Mouse (Mus musculus) limb, embryonic 10.5 days (tissue): ENCODE measurements around the gene Anks6. TPM values are rescaled to one million over a fixed set of nuclear protein-coding genes. Genes with fewer than 3 reads are reported as not detected.
A peak's percentile ranks its signal among the peaks of the same experiment; 100 is the strongest.

Source experiments
- DNase-seq: peaks from one replicate; pipeline ENCODE4 v3.0.0-alpha.2; 2017; ENCODE audit warnings: low spot score
- H3K27ac ChIP-seq: fragments of 300-500 bp; sonication (generic); 2 replicates; pipeline ENCODE4 v1.5.1; 2016; ENCODE audit warnings: mild to moderate bottlenecking
- H3K27me3 ChIP-seq: fragments of 300-500 bp; sonication (generic); 2 replicates; pipeline ENCODE4 v1.6.1; 2016; ENCODE audit warnings: low read depth, mild to moderate bottlenecking; ENCODE audit not compliant: poor library complexity, severe bottlenecking
- H3K36me3 ChIP-seq: fragments of 300-500 bp; sonication (generic); 2 replicates; pipeline ENCODE4 v1.6.1; 2016; ENCODE audit warnings: mild to moderate bottlenecking, moderate library complexity
- H3K4me1 ChIP-seq: fragments of 300-500 bp; sonication (generic); 2 replicates; pipeline ENCODE4 v1.6.1; 2016
- H3K4me3 ChIP-seq: fragments of 300-500 bp; sonication (generic); 2 replicates; pipeline ENCODE4 v1.5.1; 2016; ENCODE audit warnings: mild to moderate bottlenecking, moderate library complexity
- H3K9me3 ChIP-seq: fragments of 300-500 bp; sonication (generic); replicated peaks from 2 replicates; pipeline ENCODE4 v1.6.1; 2016; ENCODE audit warnings: mild to moderate bottlenecking
- WGBS: fragments of 180-500 bp; shearing (Covaris S2); methylation state at CpG from one replicate; pipeline ENCODE4 v1.1.7; 2016; 5-methylcytosine and 5-hydroxymethylcytosine counted together
- polyA plus RNA-seq: library from polyadenylated mRNA; unstranded; fragments of >200 nt; fragmentation: Nextera tagmentation; extraction: Ambion mirVana; gene quantifications from 2 replicates; pipeline ENCODE4 v1.2.1, GENCODE M21; 2016

Anks6 gene
- polyA plus RNA-seq, 1 experiment from 2014 or later, result 4.4 TPM

DNA sequence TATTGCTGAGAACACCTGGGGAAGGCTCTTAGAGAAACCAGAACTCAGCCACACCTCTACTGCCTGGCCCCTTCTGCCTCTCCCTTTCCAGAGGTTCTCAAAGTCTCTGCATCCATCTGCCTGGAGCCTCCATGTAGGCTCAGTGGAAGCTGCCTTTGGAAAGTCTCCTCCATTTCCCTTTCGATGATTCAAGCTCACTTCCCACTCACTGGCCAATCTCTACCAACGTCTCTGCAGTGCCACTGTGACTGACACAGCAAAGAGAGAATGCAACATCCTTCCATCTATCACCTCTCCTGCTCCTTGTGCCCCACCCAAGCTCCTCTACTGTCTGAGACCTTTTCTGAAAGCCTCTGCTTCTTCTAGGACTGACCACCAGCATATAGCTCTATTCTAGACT is 59.3 kb downstream of the Anks6 start:
- Histone ChIP-seq H3K27me3 (peaks cover 27% of the 10 kb centered on the region), H3K36me3 (no peaks in the 10 kb centered on the region), H3K4me1 (no peaks in the 10 kb centered on the region), H3K9me3 (no peaks in the 10 kb centered on the region), H3K27ac (no peak overlapping the region), H3K4me3 (no peak overlapping the region)
- DNase-seq, result no peak
- 84% methylated on average over 2 of the region's 2 CpGs for WGBS

DNA sequence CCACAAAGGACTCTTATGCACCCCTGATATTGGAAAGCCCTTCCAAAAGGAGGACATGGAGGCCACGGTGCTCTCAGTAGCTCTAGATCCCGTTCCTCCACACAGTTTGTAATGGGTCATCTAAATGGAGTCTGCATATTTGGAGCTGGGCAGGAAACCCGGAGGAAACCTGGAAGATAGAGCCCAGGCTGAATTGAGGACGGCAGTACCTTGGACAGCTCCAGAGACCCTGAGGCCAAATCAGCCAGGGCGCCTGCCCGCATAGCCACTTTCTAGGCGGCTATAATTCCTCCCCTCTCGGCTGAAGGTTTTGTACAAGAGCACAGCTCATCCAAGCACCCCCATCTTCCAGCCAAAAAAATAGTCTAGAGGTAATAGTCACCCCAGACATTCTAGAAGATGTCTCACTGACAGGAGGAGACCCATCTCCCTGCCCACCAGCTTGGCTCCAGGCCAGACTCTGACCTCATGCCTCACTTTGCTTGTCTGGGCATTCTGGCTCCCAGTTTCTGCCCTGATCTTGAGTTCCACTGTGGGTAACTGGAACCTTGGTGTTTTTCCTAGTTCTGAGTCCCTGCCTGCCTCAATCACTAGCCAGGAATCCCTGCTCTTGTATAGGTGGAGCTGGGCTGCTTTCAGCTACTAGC is 64.3 kb downstream of the Anks6 start:
- Histone ChIP-seq H3K27me3 (peaks cover 73% of the 10 kb centered on the region), H3K4me3 (no peak overlapping the region), H3K9me3 (no peaks in the 10 kb centered on the region), H3K27ac (no peak overlapping the region), H3K4me1 (peaks cover 17% of the 10 kb centered on the region), H3K36me3 (no peaks in the 10 kb centered on the region)
- peak; percentile 84 for DNase-seq
- WGBS, result 9% methylated on average over 8 of the region's 8 CpGs

DNA sequence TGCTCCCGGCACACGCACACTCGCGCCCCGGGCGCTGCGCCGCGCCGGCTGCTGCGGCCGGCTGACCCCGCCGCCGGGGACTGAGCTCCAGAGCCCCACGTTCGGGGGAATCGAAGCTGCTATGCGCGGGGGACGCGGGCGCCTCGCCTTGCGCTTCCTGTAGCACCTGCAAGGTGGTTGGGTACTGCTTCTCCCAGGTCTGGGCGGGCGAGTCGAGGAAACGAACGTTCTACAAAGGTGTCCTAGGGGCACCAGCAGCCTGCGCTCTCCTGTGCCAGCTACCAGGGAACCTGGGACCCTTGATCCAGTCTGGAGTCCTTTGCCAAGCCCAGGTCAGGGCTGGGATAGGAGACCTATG is 65.3 kb downstream of the Anks6 start:
- no peak for DNase-seq
- H3K36me3 ChIP-seq, result no peaks in the 10 kb centered on the region
- peak overlapping the region; percentile 58 for H3K4me3 ChIP-seq
- peaks cover 75% of the 10 kb centered on the region for H3K27me3 ChIP-seq
- no peak overlapping the region for H3K27ac ChIP-seq
- H3K4me1 ChIP-seq, result peaks cover 17% of the 10 kb centered on the region
- no peaks in the 10 kb centered on the region for H3K9me3 ChIP-seq
- under 1% methylated on average over 31 of the region's 31 CpGs for WGBS

DNA sequence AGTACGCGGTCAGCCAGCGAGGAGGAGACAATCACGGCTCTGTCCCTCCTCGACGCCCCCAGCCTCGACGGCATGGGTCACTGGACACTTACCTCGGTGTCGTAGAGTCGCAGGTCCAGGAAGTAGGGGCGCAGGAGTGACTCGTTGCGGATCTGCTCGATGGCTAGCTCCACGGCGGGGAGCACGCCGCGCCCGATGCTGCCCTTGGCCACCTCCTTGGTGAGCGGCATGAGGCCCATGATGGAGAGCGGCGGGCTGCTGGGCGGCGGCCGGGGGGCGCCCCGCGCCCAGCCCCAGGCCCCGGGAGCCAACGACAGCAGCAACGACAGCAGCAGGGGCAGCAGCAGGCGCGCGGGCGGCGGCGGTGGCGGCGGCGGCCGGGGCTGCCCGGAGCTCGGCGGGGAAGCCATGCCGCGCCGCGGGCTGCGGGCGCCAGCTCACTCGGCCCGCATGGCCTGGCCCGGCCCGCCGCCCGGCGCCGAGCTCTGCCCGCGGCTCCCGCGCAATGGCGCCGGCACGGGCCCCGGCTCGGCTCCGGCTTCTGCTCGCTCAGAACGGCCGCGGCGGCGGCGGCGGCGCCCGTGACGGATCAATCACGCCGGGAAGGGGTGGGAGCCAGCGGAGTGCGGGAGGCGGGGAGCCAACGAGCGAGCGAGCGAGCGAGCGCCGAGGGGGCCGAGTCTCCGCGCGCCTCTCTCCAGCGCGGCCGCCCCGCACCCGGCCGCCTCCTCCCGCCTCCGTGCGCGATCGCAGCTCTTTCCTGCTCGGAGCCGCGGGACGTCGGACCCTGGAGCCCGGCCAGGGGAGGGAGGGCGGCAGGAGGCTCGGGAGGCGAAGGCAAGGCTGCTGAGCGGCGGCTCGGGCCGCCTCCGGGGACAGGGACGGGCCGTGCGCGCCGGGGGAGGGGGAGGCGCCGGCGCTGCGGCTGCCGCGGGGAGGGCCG is 65.9 kb downstream of the Anks6 start, which contains the start of gene Gabbr2:
TSS of gene Gabbr2 (minus strand) at position 858 of the 943 bp plus-strand sequence.
- Histone ChIP-seq H3K27me3 (peaks cover 78% of the 10 kb centered on the region), H3K4me3 (peak within 1 kb of the TSS; percentile 58), H3K9me3 (no peaks in the 10 kb centered on the region), H3K27ac (no peak within 1 kb of the TSS), H3K4me1 (peaks cover 17% of the 10 kb centered on the region), H3K36me3 (no peaks in the 10 kb centered on the region)
- 6% methylated on average over 127 of the region's 134 CpGs for WGBS
- peak; percentile 41 for DNase-seq

DNA sequence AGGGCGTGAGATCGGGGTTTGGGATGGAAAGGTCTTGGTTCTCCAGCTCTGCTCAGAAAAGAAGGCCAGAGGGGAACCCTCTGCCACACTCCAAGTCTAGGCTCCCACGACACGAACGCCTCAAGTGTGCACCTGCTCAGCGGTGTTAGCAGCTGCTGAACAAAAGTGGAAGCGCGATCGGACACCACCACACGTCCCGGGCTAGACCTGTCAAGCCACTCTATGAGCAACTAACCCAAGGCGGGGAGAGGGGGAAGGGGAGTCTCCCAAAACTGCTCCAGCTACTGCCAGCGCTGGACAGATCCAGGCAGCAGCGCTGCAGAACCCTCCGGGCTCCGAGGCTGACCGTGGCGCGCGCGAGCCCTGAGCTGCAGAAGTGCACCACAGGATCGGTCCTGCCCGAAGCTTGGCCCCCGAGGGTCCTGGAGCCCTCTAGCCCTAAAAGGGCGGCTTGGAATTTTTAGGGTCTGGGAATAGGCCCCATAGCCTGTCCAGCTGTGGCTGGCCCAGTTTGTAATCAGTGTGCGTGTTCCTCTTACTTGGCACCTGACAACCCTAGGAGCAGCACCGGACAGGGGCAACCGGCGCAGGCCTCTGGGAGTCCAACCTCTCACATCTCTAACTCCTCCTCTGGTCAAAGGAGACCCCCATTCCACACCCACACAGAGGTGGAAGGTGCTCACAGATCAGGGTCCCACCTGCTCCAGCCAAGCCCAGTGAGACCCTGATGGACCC is 66.8 kb downstream of the Anks6 start:
- H3K4me1 ChIP-seq, result peaks cover 17% of the 10 kb centered on the region
- DNase-seq, result peak; percentile 58
- no peak overlapping the region for H3K27ac ChIP-seq
- H3K36me3 ChIP-seq, result no peaks in the 10 kb centered on the region
- H3K27me3 ChIP-seq, result peaks cover 78% of the 10 kb centered on the region
- no peaks in the 10 kb centered on the region for H3K9me3 ChIP-seq
- H3K4me3 ChIP-seq, result peak overlapping the region; percentile 58; the same call in 1 of the 2 replicates
- WGBS, result 6% methylated on average over 29 of the region's 29 CpGs

- H3K4me3 ChIP-seq, result no peak overlapping the region
- peaks cover 78% of the 10 kb centered on the region for H3K27me3 ChIP-seq
- H3K36me3 ChIP-seq, result no peaks in the 10 kb centered on the region
- peaks cover 17% of the 10 kb centered on the region for H3K4me1 ChIP-seq
- H3K9me3 ChIP-seq, result no peaks in the 10 kb centered on the region
- H3K27ac ChIP-seq, result no peak overlapping the region
- peak; percentile 56 for DNase-seq
- 1% methylated on average over 17 of the region's 17 CpGs for WGBS
Observed at GRCm38 (mm10) chr4:46989842-46990241, 67.4 kb downstream of the Anks6 start.

- Histone ChIP-seq H3K4me1 (peaks cover 17% of the 10 kb centered on the region), H3K27me3 (peaks cover 68% of the 10 kb centered on the region), H3K27ac (no peak overlapping the region), H3K4me3 (no peak overlapping the region), H3K9me3 (no peaks in the 10 kb centered on the region), H3K36me3 (no peaks in the 10 kb centered on the region)
- no peak for DNase-seq
- WGBS, result 79% methylated on average over 4 of the region's 4 CpGs
Observed at GRCm38 (mm10) chr4:46988824-46989223, 68.4 kb downstream of the Anks6 start.

DNA sequence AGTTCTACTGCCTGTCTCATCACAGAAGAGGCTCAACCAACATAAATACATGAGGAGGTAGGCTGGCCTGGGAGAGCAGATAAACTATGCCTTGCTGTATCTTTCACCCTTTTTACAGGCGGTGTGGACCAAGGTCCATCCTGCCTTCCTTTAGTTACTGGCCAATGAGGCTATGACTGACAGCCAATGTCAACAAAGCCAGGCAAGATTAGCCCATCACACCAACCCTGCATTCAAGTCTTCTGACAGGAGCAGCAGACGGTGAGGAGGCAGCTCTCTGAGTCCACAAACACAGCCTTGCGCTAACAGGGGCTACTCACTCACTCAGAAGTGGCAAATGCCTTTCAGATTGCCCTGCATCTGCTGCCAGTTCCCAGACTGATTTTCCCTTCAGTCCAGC is 69.0 kb downstream of the Anks6 start:
- peaks cover 17% of the 10 kb centered on the region for H3K4me1 ChIP-seq
- H3K27me3 ChIP-seq, result peaks cover 62% of the 10 kb centered on the region
- no peaks in the 10 kb centered on the region for H3K36me3 ChIP-seq
- no peak overlapping the region for H3K27ac ChIP-seq
- no peak for DNase-seq
- H3K9me3 ChIP-seq, result no peaks in the 10 kb centered on the region
- WGBS, result 60% methylated on average over 3 of the region's 3 CpGs
- H3K4me3 ChIP-seq, result no peak overlapping the region

DNA sequence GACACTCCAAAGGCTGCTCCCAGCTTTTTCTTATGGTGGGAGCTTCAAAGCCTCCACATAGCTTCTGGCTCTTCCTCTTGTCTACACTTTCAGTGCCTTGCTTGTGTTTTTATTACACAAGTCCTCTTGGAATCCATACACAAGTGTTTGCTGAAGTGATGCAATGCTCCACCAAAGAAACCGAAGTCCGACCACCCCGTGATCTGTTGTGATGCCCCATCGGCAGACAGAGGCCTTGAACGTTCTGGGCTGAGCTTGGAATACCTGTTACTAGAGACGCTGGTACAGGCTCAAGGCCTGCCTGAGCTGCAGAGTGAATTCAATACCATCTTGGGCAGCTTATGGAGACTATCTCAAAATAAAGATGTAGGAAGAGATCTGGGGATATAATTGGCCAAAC is 69.4 kb downstream of the Anks6 start:
- Histone ChIP-seq H3K27me3 (peaks cover 58% of the 10 kb centered on the region), H3K36me3 (no peaks in the 10 kb centered on the region), H3K9me3 (no peaks in the 10 kb centered on the region), H3K4me3 (no peak overlapping the region), H3K4me1 (peaks cover 17% of the 10 kb centered on the region), H3K27ac (no peak overlapping the region)
- WGBS, result 90% methylated on average over 6 of the region's 6 CpGs
- no peak for DNase-seq

- Histone ChIP-seq H3K27ac (no peak overlapping the region), H3K9me3 (no peaks in the 10 kb centered on the region), H3K4me3 (no peak overlapping the region), H3K4me1 (peaks cover 7% of the 10 kb centered on the region), H3K27me3 (peaks cover 40% of the 10 kb centered on the region), H3K36me3 (no peaks in the 10 kb centered on the region)
- no peak for DNase-seq
Observed at GRCm38 (mm10) chr4:46986054-46986453, 71.2 kb downstream of the Anks6 start.

- 69% methylated on average over 5 of the region's 5 CpGs for WGBS
- H3K27ac ChIP-seq, result no peak overlapping the region
- no peak overlapping the region for H3K4me3 ChIP-seq
Observed at GRCm38 (mm10) chr4:46982912-46983311, 74.3 kb downstream of the Anks6 start.

GRCm38 (mm10) chr4:46982094-46982493 is 75.1 kb downstream of the Anks6 start:
- Histone ChIP-seq H3K27me3 (peaks cover 5% of the 10 kb centered on the region; the same call in 1 of the 2 replicates), H3K4me3 (no peak overlapping the region), H3K27ac (no peak overlapping the region), H3K36me3 (no peaks in the 10 kb centered on the region), H3K9me3 (no peaks in the 10 kb centered on the region), H3K4me1 (no peaks in the 10 kb centered on the region)
- no peak for DNase-seq
- WGBS, result 90% methylated on average over 4 of the region's 4 CpGs

More at GRCm38 (mm10) chr4:46982912-46983311, 74.3 kb downstream of the Anks6 start:
- Histone ChIP-seq H3K4me1 (no peaks in the 10 kb centered on the region), H3K36me3 (no peaks in the 10 kb centered on the region), H3K9me3 (no peaks in the 10 kb centered on the region), H3K27me3 (peaks cover 9% of the 10 kb centered on the region; the same call in 1 of the 2 replicates)
- DNase-seq, result no peak
